Mouse (Mus musculus): ENCODE results near the gene Srrm4. TPM values are rescaled to one million over a fixed set of nuclear protein-coding genes. Genes with fewer than 3 reads are reported as not detected.
A peak's percentile ranks its signal among the peaks of the same experiment; 100 is the strongest.

Gene Srrm4
- 0.45 and 0.48 TPM in 2 replicates for polyA plus RNA-seq (2015; fragmentation: Nextera tagmentation; extraction: Ambion mirVana)

DNA sequence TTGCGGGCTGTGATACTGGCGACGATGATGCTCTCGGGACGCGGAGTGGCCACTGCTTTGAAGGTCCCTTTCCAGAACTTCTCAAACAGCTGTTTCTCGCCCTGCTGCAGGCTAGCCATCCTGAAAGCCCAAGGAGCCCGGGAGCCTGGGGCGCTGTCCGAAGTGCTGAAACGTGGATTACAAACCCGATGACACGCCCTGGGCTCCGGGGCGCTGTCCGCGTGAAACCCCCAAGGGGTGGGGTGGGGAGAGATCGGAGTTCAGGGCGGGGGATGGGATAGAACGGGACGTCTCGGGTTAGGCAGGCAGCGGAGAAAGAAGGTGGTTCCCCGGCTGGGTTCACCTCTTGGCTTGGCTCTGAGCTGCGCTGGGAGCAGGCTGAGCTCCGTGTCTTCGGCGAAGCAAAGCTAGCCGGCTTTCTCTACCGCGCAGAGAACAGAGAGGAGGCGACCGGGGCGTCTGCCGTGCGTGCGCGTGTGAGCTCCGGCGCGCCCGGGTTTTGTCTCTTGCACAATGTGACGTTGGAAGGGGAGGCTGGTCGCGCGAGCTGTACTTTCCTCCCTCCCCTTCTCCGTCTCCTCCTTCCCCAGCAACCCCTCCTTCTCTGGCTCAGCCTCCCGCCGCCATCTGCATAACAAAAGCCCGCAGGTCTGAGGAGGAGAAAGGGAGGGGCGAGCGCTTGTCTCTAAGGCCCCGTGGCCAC, at the start of gene Srrm4:
Gene Srrm4, minus strand, starts transcription at position 472 of the 703 bp plus-strand sequence.
- peak; percentile 51; the same call in 1 of the 2 replicates for ATAC-seq (ENCODE audit: low FRiP score, low TSS enrichment)
- no peaks in the 10 kb centered on the region for H3K9me3 ChIP-seq (ENCODE audit: control insufficient read depth, low read length)
- H3K4me2 ChIP-seq (replicated peaks; ENCODE audit: low read depth), result peak within 1 kb of the TSS; percentile 35; the same call in 1 of the 2 replicates
- H3K4me1 ChIP-seq (replicated peaks; ENCODE audit: control insufficient read depth, insufficient read depth), result no peaks in the 10 kb centered on the region
- no peak for TF ChIP-seq CTCF (IDR thresholded peaks at IDR 0.05; ENCODE audit: low read depth)
- TF ChIP-seq EP300 (optimal IDR thresholded peaks at IDR 0.05), result no peak
- no peak within 1 kb of the TSS for H3K27ac ChIP-seq (replicated peaks)
- H3K4me3 ChIP-seq (ENCODE audit: low read depth, low read length), result 0 out of 2 replicates have a peak within 1 kb of the TSS, but pooled peaks have one; percentile 8
- no peaks in the 10 kb centered on the region for H3K36me3 ChIP-seq (ENCODE audit: control insufficient read depth, insufficient read depth, low read length)
- WGBS, result under 1% methylated on average over 51 of the region's 53 CpGs
- no peak within 1 kb of the TSS for H3K9ac ChIP-seq (ENCODE audit: low read length)
- H3K27me3 ChIP-seq (ENCODE audit: control insufficient read depth, insufficient read depth, low read length), result peaks cover 6% of the 10 kb centered on the region; the same call in 1 of the 2 replicates
- DNase-seq (ENCODE audit: low spot score), result peak; percentile 48

DNA sequence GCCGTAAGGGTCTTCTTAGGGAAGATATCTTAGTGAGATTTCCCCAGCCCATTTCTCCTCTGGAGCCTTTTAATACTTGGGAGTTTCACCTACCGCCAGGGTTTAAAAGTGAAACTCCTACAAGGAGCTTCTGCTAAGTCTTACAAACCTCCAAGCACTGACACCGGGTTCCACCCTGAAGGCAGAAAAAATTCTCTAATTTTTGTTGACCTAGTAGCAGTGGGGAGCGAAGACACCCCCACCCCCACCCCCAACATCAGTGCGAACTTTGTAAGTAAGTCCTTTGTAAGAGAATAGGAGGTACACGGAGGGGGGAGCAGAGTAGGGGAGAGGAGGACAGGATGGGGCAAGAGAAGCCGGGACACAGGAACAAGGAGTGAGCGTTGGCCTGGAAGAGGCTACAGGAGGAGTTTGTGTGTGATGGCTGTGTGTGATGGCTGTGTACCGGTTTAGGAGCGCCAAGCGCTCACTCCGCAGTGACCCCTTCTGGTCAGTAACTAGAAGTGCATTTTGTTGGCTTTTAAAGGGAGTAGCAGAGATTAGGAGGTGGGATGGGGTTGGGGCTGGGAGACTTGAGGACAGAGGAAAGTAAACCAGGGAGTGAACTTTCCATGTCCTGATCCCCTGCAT, 1.3 kb upstream of the Srrm4 start:
- no peaks in the 10 kb centered on the region for H3K9me3 ChIP-seq (ENCODE audit: control insufficient read depth, low read length)
- H3K9ac ChIP-seq (ENCODE audit: low read length), result no peak overlapping the region
- no peak overlapping the region for H3K27ac ChIP-seq (replicated peaks)
- DNase-seq (ENCODE audit: low spot score), result peak; percentile 20
- H3K4me2 ChIP-seq (replicated peaks; ENCODE audit: low read depth), result no peak overlapping the region
- 3% methylated on average over 12 of the region's 12 CpGs for WGBS
- peak; percentile 54; the same call in 1 of the 2 replicates for ATAC-seq (ENCODE audit: low FRiP score, low TSS enrichment)
- TF ChIP-seq EP300 (optimal IDR thresholded peaks at IDR 0.05), result no peak
- TF ChIP-seq CTCF (IDR thresholded peaks at IDR 0.05; ENCODE audit: low read depth), result peak; percentile 77
- H3K36me3 ChIP-seq (ENCODE audit: control insufficient read depth, insufficient read depth, low read length), result no peaks in the 10 kb centered on the region
- H3K4me3 ChIP-seq (ENCODE audit: low read depth, low read length), result no peak overlapping the region
- H3K27me3 ChIP-seq (ENCODE audit: control insufficient read depth, insufficient read depth, low read length), result peaks cover 6% of the 10 kb centered on the region; the same call in 1 of the 2 replicates
- no peaks in the 10 kb centered on the region for H3K4me1 ChIP-seq (replicated peaks; ENCODE audit: control insufficient read depth, insufficient read depth)

GRCm38 (mm10) chr5:116592049-116592800, 608 bp upstream of the Srrm4 start:
- H3K4me1 ChIP-seq (replicated peaks; ENCODE audit: control insufficient read depth, insufficient read depth), result no peaks in the 10 kb centered on the region
- H3K9me3 ChIP-seq (ENCODE audit: control insufficient read depth, low read length), result no peaks in the 10 kb centered on the region
- 1% methylated on average over 32 of the region's 32 CpGs for WGBS
- no peaks in the 10 kb centered on the region for H3K36me3 ChIP-seq (ENCODE audit: control insufficient read depth, insufficient read depth, low read length)
- H3K27me3 ChIP-seq (ENCODE audit: control insufficient read depth, insufficient read depth, low read length), result peaks cover 6% of the 10 kb centered on the region; the same call in 1 of the 2 replicates
- ATAC-seq (ENCODE audit: low FRiP score, low TSS enrichment) (0 out of 2 replicates have a peak, but pooled peaks have one; percentile 18), DNase-seq (ENCODE audit: low spot score) (no peak)
- peak overlapping the region; percentile 35; the same call in 1 of the 2 replicates for H3K4me2 ChIP-seq (replicated peaks; ENCODE audit: low read depth)
- H3K4me3 ChIP-seq (ENCODE audit: low read depth, low read length), result 0 out of 2 replicates have a peak overlapping the region, but pooled peaks have one; percentile 8
- no peak overlapping the region for H3K27ac ChIP-seq (replicated peaks)
- TF ChIP-seq EP300 (optimal IDR thresholded peaks at IDR 0.05) (no peak), CTCF (IDR thresholded peaks at IDR 0.05; ENCODE audit: low read depth) (no peak)
- H3K9ac ChIP-seq (ENCODE audit: low read length), result no peak overlapping the region

- no peak for ATAC-seq (ENCODE audit: low FRiP score, low TSS enrichment)
Measured at GRCm38 (mm10) chr5:116590698-116591097, 919 bp downstream of the Srrm4 start.

GRCm38 (mm10) chr5:116589631-116590030, 2.0 kb downstream of the Srrm4 start:
- 71% methylated on average over 8 of the region's 8 CpGs for WGBS
- Histone ChIP-seq H3K4me1 (replicated peaks; ENCODE audit: control insufficient read depth, insufficient read depth) (no peaks in the 10 kb centered on the region), H3K27me3 (ENCODE audit: control insufficient read depth, insufficient read depth, low read length) (peaks cover 6% of the 10 kb centered on the region; the same call in 1 of the 2 replicates), H3K9ac (ENCODE audit: low read length) (no peak overlapping the region), H3K9me3 (ENCODE audit: control insufficient read depth, low read length) (no peaks in the 10 kb centered on the region), H3K4me3 (ENCODE audit: low read depth, low read length) (no peak overlapping the region), H3K4me2 (replicated peaks; ENCODE audit: low read depth) (no peak overlapping the region), H3K36me3 (ENCODE audit: control insufficient read depth, insufficient read depth, low read length) (no peaks in the 10 kb centered on the region), H3K27ac (replicated peaks) (no peak overlapping the region)
- DNase-seq (ENCODE audit: low spot score) (no peak), ATAC-seq (ENCODE audit: low FRiP score, low TSS enrichment) (no peak)
- TF ChIP-seq CTCF (IDR thresholded peaks at IDR 0.05; ENCODE audit: low read depth), result no peak
- no peak for TF ChIP-seq EP300 (optimal IDR thresholded peaks at IDR 0.05)

More at GRCm38 (mm10) chr5:116590698-116591097, 919 bp downstream of the Srrm4 start:
- H3K4me3 ChIP-seq (ENCODE audit: low read depth, low read length), result no peak overlapping the region
- DNase-seq (ENCODE audit: low spot score), result no peak
- H3K9me3 ChIP-seq (ENCODE audit: control insufficient read depth, low read length), result no peaks in the 10 kb centered on the region
- no peaks in the 10 kb centered on the region for H3K36me3 ChIP-seq (ENCODE audit: control insufficient read depth, insufficient read depth, low read length)
- H3K4me2 ChIP-seq (replicated peaks; ENCODE audit: low read depth), result no peak overlapping the region
- no peak overlapping the region for H3K9ac ChIP-seq (ENCODE audit: low read length)
- H3K27ac ChIP-seq (replicated peaks), result no peak overlapping the region
- WGBS, result 12% methylated on average over 10 of the region's 10 CpGs
- H3K27me3 ChIP-seq (ENCODE audit: control insufficient read depth, insufficient read depth, low read length), result peaks cover 6% of the 10 kb centered on the region; the same call in 1 of the 2 replicates
- H3K4me1 ChIP-seq (replicated peaks; ENCODE audit: control insufficient read depth, insufficient read depth), result no peaks in the 10 kb centered on the region
- TF ChIP-seq CTCF (IDR thresholded peaks at IDR 0.05; ENCODE audit: low read depth) (no peak), EP300 (optimal IDR thresholded peaks at IDR 0.05) (no peak)
